Mouse (Mus musculus) kidney, adult 2 months (tissue): ENCODE results near the gene Tgoln1.

Experiments
- CTCF ChIP-seq: fragments of 200-500 bp; conservative IDR thresholded peaks from 2 replicates; pipeline ENCODE4 v1.5.1; 2011; ENCODE audit warnings: low read depth, mild to moderate bottlenecking, control low read depth, low read length, moderate library complexity, mixed read lengths; ENCODE audit not compliant: insufficient read depth, insufficient read length
- POLR2A ChIP-seq: fragments of 200-500 bp; IDR thresholded peaks from one replicate; pipeline ENCODE4 v1.6.1; 2011; ENCODE audit warnings: low read depth, low read length, control low read depth

GRCm38 (mm10) chr6:72560801-72561200 is 56.0 kb downstream of the Tgoln1 start:
- TF ChIP-seq CTCF (no peak), POLR2A (no peak)
